Mouse (Mus musculus) heart, postnatal 0 days (tissue): ENCODE data around the gene Arhgap32. TPM values are rescaled to one million over a fixed set of nuclear protein-coding genes. Genes with fewer than 3 reads are reported as not detected.

Source experiments
- ATAC-seq: fragments of 200-750 bp; cut with Nextera tagmentation; 2 replicates; pipeline ENCODE4 v1.8.0; 2017; ENCODE audit warnings: low read depth, moderate number of reproducible peaks, moderate library complexity; ENCODE audit not compliant: insufficient read depth
- DNase-seq: peaks from one replicate; pipeline ENCODE4 v3.0.0-alpha.2; 2016; ENCODE audit warnings: low spot score
- H3K27ac ChIP-seq: fragments of 300-500 bp; sonication (generic); 2 replicates; pipeline ENCODE4 v1.5.1; 2014; ENCODE audit warnings: low read depth, mild to moderate bottlenecking
- H3K27me3 ChIP-seq: fragments of 300-500 bp; sonication (generic); 2 replicates; pipeline ENCODE4 v1.6.1; 2014; ENCODE audit warnings: low read length, mixed read lengths; ENCODE audit not compliant: control insufficient read depth, insufficient read depth
- H3K36me3 ChIP-seq: fragments of 300-500 bp; sonication (generic); replicated peaks from 2 replicates; pipeline ENCODE4 v1.6.1; 2014; ENCODE audit warnings: low read length, mixed read lengths; ENCODE audit not compliant: control insufficient read depth, insufficient read depth
- H3K4me1 ChIP-seq: fragments of 300-500 bp; sonication (generic); 2 replicates; pipeline ENCODE4 v1.6.1; 2014; ENCODE audit warnings: antibody characterized with exemption; ENCODE audit not compliant: control insufficient read depth, insufficient read depth
- H3K4me2 ChIP-seq: fragments of 300-500 bp; sonication (generic); 2 replicates; pipeline ENCODE4 v1.6.1; 2014; ENCODE audit warnings: low read depth, mild to moderate bottlenecking, low read length, moderate library complexity
- H3K4me3 ChIP-seq: fragments of 300-500 bp; sonication (generic); 2 replicates; pipeline ENCODE4 v1.5.1; 2014; ENCODE audit warnings: low read depth, low read length
- H3K9ac ChIP-seq: fragments of 300-500 bp; sonication (generic); replicated peaks from 2 replicates; pipeline ENCODE4 v1.6.1; 2014; ENCODE audit warnings: low read depth, low read length, mixed read lengths
- H3K9me3 ChIP-seq: fragments of 300-500 bp; sonication (generic); replicated peaks from 2 replicates; pipeline ENCODE4 v1.6.1; 2016; ENCODE audit warnings: low read length; ENCODE audit not compliant: control insufficient read depth
- CTCF ChIP-seq: IDR thresholded peaks from 2 replicates; pipeline ENCODE4 v1.5.1; 2016; ENCODE audit warnings: antibody characterized with exemption, control low read depth, low read depth
- EP300 ChIP-seq: IDR thresholded peaks from 2 replicates; pipeline ENCODE4 v1.6.1; 2016; ENCODE audit warnings: antibody characterized with exemption, low read depth
- WGBS: fragments of 180-500 bp; shearing (Covaris S2); extraction: QIAGEN DNeasy Blood & Tissue Kit; methylation state at CpG from one replicate; pipeline ENCODE4 v1.1.7; 2014; 5-methylcytosine and 5-hydroxymethylcytosine counted together
- polyA plus RNA-seq: library from polyadenylated mRNA; unstranded; fragments of >200 nt; fragmentation: Nextera tagmentation; extraction: Ambion mirVana; gene quantifications from 2 replicates; pipeline ENCODE4 v1.2.1, GENCODE M21; 2015
- total RNA-seq: library from RNA; depleted of rRNA; stranded (reverse); fragments of >200 nt; gene quantifications from 2 replicates; pipeline ENCODE4 v1.2.3, GENCODE M21; 2014; ENCODE audit warnings: low replicate concordance

Arhgap32 gene
- total and polyA plus RNA-seq, 2 experiments from 2014 or later = 1.8 to 9.0 TPM

DNA sequence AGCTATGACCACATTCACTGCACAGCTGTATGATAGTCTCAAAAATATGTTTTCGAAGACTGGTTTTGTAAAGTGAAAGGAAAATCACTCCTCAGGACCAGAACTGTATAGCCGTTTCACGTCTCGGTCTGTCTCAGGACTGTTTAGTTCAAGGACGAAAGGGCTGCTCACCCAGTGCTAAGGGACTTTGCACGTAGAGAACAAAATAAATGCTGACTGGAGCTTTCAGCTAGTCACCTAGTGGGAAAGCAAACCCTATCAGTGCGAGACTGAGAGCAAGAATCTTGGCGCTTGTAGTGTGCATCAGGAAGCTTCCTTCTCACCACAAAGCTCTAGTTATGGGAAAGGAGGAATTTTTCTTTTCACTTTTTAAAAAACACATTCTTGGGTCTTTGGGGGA, 15.4 kb upstream of the Arhgap32 start:
- Histone ChIP-seq H3K4me1 (peaks cover 12% of the 10 kb centered on the region), H3K9ac (no peak overlapping the region), H3K27ac (no peak overlapping the region), H3K4me3 (no peak overlapping the region), H3K27me3 (no peaks in the 10 kb centered on the region), H3K9me3 (no peaks in the 10 kb centered on the region), H3K36me3 (no peaks in the 10 kb centered on the region), H3K4me2 (peak overlapping the region; percentile 18; the same call in 1 of the 2 replicates)
- TF ChIP-seq CTCF (no peak), EP300 (no peak)
- no peak for ATAC-seq
- WGBS = 64% methylated on average over 8 of the region's 8 CpGs
- no peak for DNase-seq

DNA sequence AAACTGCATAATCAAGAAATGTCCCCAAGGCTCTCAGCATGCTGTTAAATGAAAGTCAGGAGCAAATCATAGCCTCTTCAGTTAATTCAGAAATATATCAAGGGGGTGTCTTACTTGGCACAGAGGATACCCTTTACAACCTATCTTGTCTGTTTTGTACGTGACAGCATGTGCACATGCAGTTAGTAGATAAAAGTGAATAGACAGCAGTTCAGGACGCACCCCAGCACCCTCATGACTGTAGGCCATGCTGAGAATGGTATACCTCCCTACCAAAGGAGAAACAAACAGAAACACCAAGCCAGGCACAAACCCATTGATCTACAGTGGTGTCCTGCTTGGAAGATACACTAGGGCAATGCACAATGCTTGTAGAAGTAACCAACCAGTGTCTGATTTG, 14.4 kb upstream of the Arhgap32 start:
- ATAC-seq = no peak
- DNase-seq = no peak
- Histone ChIP-seq H3K4me2 (no peak overlapping the region), H3K4me3 (no peak overlapping the region), H3K27me3 (no peaks in the 10 kb centered on the region), H3K27ac (no peak overlapping the region), H3K4me1 (peaks cover 5% of the 10 kb centered on the region), H3K9me3 (no peaks in the 10 kb centered on the region), H3K9ac (no peak overlapping the region), H3K36me3 (no peaks in the 10 kb centered on the region)
- TF ChIP-seq CTCF = no peak
- no peak for TF ChIP-seq EP300
- WGBS = 55% methylated on average over 2 of the region's 2 CpGs

DNA sequence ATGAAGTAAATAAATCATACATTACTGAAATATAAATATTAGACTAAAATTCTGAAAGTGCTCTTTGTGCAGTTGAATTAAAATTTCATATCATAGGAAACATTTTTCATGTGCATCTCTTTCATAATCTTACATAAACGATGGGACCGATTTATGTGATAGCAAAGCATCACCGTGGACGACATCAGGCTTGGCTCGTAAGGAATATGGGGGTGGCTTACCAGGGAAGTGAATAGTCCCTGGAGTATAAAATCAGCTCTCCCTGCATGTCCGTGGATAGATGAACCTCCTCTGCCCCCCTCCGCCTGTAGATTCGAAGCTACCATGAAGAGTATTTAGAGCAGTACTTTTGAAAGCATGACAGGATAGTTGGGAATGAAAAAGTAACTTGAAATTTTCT, 11.3 kb upstream of the Arhgap32 start:
- TF ChIP-seq EP300 = no peak
- no peak for TF ChIP-seq CTCF
- no peak for DNase-seq
- Histone ChIP-seq H3K36me3 (no peaks in the 10 kb centered on the region), H3K9me3 (no peaks in the 10 kb centered on the region), H3K4me2 (no peak overlapping the region), H3K9ac (no peak overlapping the region), H3K27ac (no peak overlapping the region), H3K27me3 (no peaks in the 10 kb centered on the region), H3K4me1 (peaks cover 3% of the 10 kb centered on the region; the same call in 1 of the 2 replicates), H3K4me3 (no peak overlapping the region)
- WGBS = 73% methylated on average over 8 of the region's 8 CpGs
- no peak for ATAC-seq

DNA sequence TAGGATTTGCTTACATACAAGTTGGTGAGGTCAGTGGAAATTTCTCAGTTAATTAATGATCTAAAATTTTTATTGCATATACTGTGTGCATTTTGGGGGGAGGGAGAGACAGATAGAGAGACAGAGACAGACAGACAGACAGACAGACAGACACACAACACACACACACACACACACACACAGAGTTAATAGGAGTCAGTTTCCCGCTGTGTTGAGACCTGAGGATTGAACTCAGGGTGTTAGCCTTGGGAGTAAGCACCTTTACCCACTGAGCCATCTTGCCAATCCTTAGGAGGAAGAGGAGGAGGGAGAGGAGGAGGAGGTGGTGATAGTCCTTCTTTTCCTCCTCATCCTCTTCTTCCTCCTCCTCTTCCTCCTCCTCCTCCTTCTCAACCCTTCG, 5.6 kb upstream of the Arhgap32 start:
- TF ChIP-seq EP300 (no peak), CTCF (no peak)
- Histone ChIP-seq H3K4me3 (no peak overlapping the region), H3K4me1 (no peaks in the 10 kb centered on the region), H3K27ac (no peak overlapping the region), H3K4me2 (no peak overlapping the region), H3K9me3 (no peaks in the 10 kb centered on the region), H3K27me3 (no peaks in the 10 kb centered on the region), H3K36me3 (no peaks in the 10 kb centered on the region), H3K9ac (no peak overlapping the region)
- ATAC-seq (no peak), DNase-seq (no peak)
- 85% methylated on average over 2 of the region's 2 CpGs for WGBS

DNA sequence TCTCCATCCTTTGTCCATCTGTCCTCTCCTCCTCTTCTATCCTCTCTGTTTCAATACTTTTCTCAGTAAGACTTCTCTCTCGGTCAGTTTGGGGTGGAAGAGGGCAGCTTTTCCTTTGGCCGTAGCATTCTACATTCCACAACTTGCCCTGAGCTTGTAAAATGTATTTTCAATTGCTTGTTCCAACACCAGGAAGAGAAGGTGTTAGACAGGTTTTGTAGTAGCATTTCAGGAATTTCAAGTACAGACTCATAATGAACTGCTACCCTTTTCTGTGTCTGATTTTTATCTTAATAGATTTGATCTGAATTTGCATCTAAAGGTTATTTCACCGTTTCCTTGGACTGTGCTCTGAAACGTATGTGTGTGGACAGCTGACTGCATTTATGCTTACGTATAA, 336 bp downstream of the Arhgap32 start:
- H3K36me3 ChIP-seq = no peaks in the 10 kb centered on the region
- DNase-seq (no peak), ATAC-seq (no peak)
- no peak overlapping the region for H3K9ac ChIP-seq
- no peaks in the 10 kb centered on the region for H3K9me3 ChIP-seq
- no peak overlapping the region for H3K4me2 ChIP-seq
- 78% methylated on average over 5 of the region's 5 CpGs for WGBS
- no peak overlapping the region for H3K27ac ChIP-seq
- no peak overlapping the region for H3K4me3 ChIP-seq
- TF ChIP-seq CTCF (no peak), EP300 (no peak)
- peaks cover 3% of the 10 kb centered on the region; the same call in 1 of the 2 replicates for H3K4me1 ChIP-seq
- H3K27me3 ChIP-seq = no peaks in the 10 kb centered on the region

DNA sequence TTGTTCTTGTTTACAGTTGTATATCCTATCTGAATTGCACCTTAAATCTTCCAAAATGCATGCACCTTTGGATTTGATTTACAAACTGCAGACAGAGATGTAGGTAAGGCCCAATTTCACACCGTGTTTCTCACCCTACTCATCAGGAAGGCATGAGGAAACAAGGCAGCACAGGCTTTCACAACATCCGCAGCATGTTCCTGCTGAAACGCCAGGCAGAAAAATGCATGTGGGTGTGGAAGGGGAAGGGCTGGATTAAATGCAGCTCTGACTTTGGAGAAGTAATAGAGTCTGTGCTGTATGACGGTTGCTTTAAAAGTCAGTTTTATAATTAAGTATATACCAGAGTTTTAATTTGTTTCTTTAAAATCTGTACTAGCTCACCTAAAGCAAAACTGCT, 1.9 kb downstream of the Arhgap32 start:
- Histone ChIP-seq H3K9ac (no peak overlapping the region), H3K9me3 (no peaks in the 10 kb centered on the region), H3K27me3 (no peaks in the 10 kb centered on the region), H3K4me3 (no peak overlapping the region), H3K36me3 (no peaks in the 10 kb centered on the region), H3K4me2 (no peak overlapping the region), H3K4me1 (peaks cover 3% of the 10 kb centered on the region; the same call in 1 of the 2 replicates), H3K27ac (peak overlapping the region; percentile 6)
- DNase-seq (no peak), ATAC-seq (no peak)
- 18% methylated on average over 4 of the region's 4 CpGs for WGBS
- TF ChIP-seq CTCF (no peak), EP300 (no peak)
